26 mouse cellular contexts compared by ENCODE assay signal in the genomic region with DNA sequence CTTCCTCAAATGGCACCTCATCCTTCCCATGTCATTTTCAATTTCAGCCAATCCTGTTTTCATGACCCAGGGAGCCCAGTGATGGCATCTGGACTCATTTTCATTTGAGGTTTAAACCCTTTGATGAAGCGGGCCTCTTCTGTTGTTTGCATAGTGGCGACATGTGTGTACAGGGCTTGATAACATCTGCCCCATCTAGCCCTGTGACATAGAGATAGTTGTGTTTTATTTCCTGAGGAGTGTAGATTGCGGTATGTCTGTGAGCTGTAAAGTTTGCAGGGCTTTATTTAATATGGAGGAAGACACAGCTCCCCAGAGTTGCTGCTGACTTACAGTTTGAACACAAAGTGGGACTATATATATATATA.
DNase-seq lines count a peak whose midpoint lies in the region; ATAC-seq and TF ChIP-seq lines count a peak whose summit lies in the region.
"Had no signal": no experiment of that assay in that cellular context is flagged by ENCODE, and none has a peak within 500 bp of the region (broad histone marks: within the 10 kb centered on the region; RNA-seq: fewer than 3 reads in every experiment).

No protein-coding gene starts in this region.

- WGBS in midbrain, embryonic 10.5 days: 55% methylated on average over 3 of the region's 3 CpGs
- 53% methylated on average over 3 of the region's 3 CpGs for WGBS in midbrain, postnatal 0 days
- 39% methylated on average over 3 of the region's 3 CpGs for WGBS in hindbrain, embryonic 12.5 days
- 42% methylated on average over 3 of the region's 3 CpGs for WGBS in midbrain, embryonic 16.5 days

- no peaks in the 10 kb centered on the region for H3K9me3 ChIP-seq in midbrain, embryonic 10.5 days (replicated peaks)
- no peaks in the 10 kb centered on the region for H3K9me3 ChIP-seq in midbrain, postnatal 0 days (ENCODE audit: low read length)
- H3K9me3 ChIP-seq in hindbrain, embryonic 12.5 days (replicated peaks): no peaks in the 10 kb centered on the region
- H3K9me3 ChIP-seq in midbrain, embryonic 16.5 days (replicated peaks; ENCODE audit: control insufficient read depth, low read length, poor library complexity, severe bottlenecking): no peaks in the 10 kb centered on the region
- H3K9me3 ChIP-seq: embryonic facial prominence, embryonic 13.5 days; forebrain, embryonic 15.5 days; limb, embryonic 10.5 days had no signal

- H3K27ac ChIP-seq in midbrain, embryonic 10.5 days (replicated peaks): peak overlapping the region; percentile 79
- H3K27ac ChIP-seq in midbrain, postnatal 0 days (ENCODE audit: low read depth, low read length): no peak overlapping the region
- peak overlapping the region; percentile 87 for H3K27ac ChIP-seq in hindbrain, embryonic 12.5 days
- H3K27ac ChIP-seq in midbrain, embryonic 16.5 days (ENCODE audit: low read length): peak overlapping the region; percentile 61
- H3K27ac ChIP-seq: embryonic facial prominence, embryonic 13.5 days; limb, embryonic 10.5 days; macrophage had no signal

- peaks cover 25% of the 10 kb centered on the region for H3K4me1 ChIP-seq in midbrain, embryonic 10.5 days
- 0 out of 2 replicates have a peak, but pooled peaks cover 7% of the 10 kb centered on the region for H3K4me1 ChIP-seq in midbrain, postnatal 0 days (ENCODE audit: insufficient read depth, low read length)
- peaks cover 20% of the 10 kb centered on the region for H3K4me1 ChIP-seq in hindbrain, embryonic 12.5 days
- peaks cover 19% of the 10 kb centered on the region for H3K4me1 ChIP-seq in midbrain, embryonic 16.5 days (ENCODE audit: control insufficient read depth, insufficient read depth, low read length)

- no peak for ATAC-seq in midbrain, postnatal 0 days (ENCODE audit: low FRiP score)
- peak; percentile 62 for ATAC-seq in hindbrain, embryonic 12.5 days (ENCODE audit: low FRiP score)
- 0 out of 2 replicates have a peak, but pooled peaks have one; percentile 44 for ATAC-seq in megakaryocyte progenitor cell, adult 5-6 weeks (replicated peaks; ENCODE audit: poor library complexity)
- no peak for ATAC-seq in midbrain, embryonic 16.5 days
- ATAC-seq: intestine, postnatal 0 days had no signal

- H3K4me2 ChIP-seq in midbrain, postnatal 0 days (ENCODE audit: low read depth, low read length, poor library complexity, severe bottlenecking): no peak overlapping the region
- H3K4me2 ChIP-seq in hindbrain, embryonic 12.5 days (replicated peaks): peak overlapping the region; percentile 38
- H3K4me2 ChIP-seq in midbrain, embryonic 16.5 days (ENCODE audit: low read length): no peak overlapping the region
- H3K4me2 ChIP-seq: embryonic facial prominence, embryonic 13.5 days; heart, embryonic 12.5 days had no signal

- no peak overlapping the region for H3K9ac ChIP-seq in midbrain, postnatal 0 days (replicated peaks; ENCODE audit: low read length, poor library complexity, severe bottlenecking)
- H3K9ac ChIP-seq in hindbrain, embryonic 12.5 days: peak overlapping the region; percentile 45; the same call in 1 of the 2 replicates
- H3K9ac ChIP-seq in midbrain, embryonic 16.5 days (ENCODE audit: low read depth, low read length): no peak overlapping the region; the same call in 1 of the 2 replicates
- H3K9ac ChIP-seq: embryonic facial prominence, embryonic 13.5 days; forebrain, embryonic 15.5 days; heart, embryonic 12.5 days had no signal

- H3K4me3 ChIP-seq in midbrain, embryonic 10.5 days: no peak overlapping the region
- H3K4me3 ChIP-seq in midbrain, postnatal 0 days (ENCODE audit: low read depth, low read length): no peak overlapping the region
- H3K4me3 ChIP-seq in hindbrain, embryonic 12.5 days: no peak overlapping the region
- H3K4me3 ChIP-seq in midbrain, embryonic 16.5 days (ENCODE audit: low read depth, low read length): no peak overlapping the region
- H3K4me3 ChIP-seq: embryonic facial prominence, embryonic 13.5 days; erythroblast, embryonic 14.5 days; forebrain, embryonic 15.5 days; heart, embryonic 12.5 days; limb, embryonic 10.5 days had no signal

- H3K27me3 ChIP-seq in midbrain, embryonic 10.5 days (ENCODE audit: low read depth, poor library complexity, severe bottlenecking): no peaks in the 10 kb centered on the region
- H3K27me3 ChIP-seq in midbrain, postnatal 0 days (ENCODE audit: insufficient read depth, low read length): no peaks in the 10 kb centered on the region
- H3K27me3 ChIP-seq in hindbrain, embryonic 12.5 days: no peaks in the 10 kb centered on the region
- no peaks in the 10 kb centered on the region for H3K27me3 ChIP-seq in midbrain, embryonic 16.5 days (ENCODE audit: control insufficient read depth, insufficient read depth, low read depth, low read length)
- H3K27me3 ChIP-seq: CH12.LX; embryonic facial prominence, embryonic 13.5 days; forebrain, embryonic 15.5 days; Patski had no signal

- DNase-seq in midbrain, embryonic 10.5 days (ENCODE audit: low spot score): no peak
- DNase-seq in midbrain, postnatal 0 days (ENCODE audit: low spot score): no peak
- no peak for DNase-seq in urinary bladder, postnatal 25 days (ENCODE audit: low spot score)
- no peak for DNase-seq in thymus, postnatal 0 days (ENCODE audit: low spot score)
- no peak for DNase-seq in kidney, adult 9 months
- DNase-seq: adrenal gland, adult 8-10 months; B cell, adult 2 months; cerebellum, adult 11-12 months; gastrocnemius, postnatal 14 days; heart, adult 18-20 months; heart, postnatal 10 days; thymus, adult 18-20 months; thymus, postnatal 4 days had no signal

- TF ChIP-seq CTCF in midbrain, postnatal 0 days (IDR thresholded peaks at IDR 0.05): no peak

- no peaks in the 10 kb centered on the region for H3K36me3 ChIP-seq in midbrain, embryonic 10.5 days
- H3K36me3 ChIP-seq in midbrain, postnatal 0 days (ENCODE audit: insufficient read depth, low read length): no peaks in the 10 kb centered on the region
- H3K36me3 ChIP-seq in hindbrain, embryonic 12.5 days: no peaks in the 10 kb centered on the region
- no peaks in the 10 kb centered on the region for H3K36me3 ChIP-seq in midbrain, embryonic 16.5 days (ENCODE audit: control insufficient read depth, insufficient read depth, low read length)
- H3K36me3 ChIP-seq: embryonic facial prominence, embryonic 13.5 days; forebrain, embryonic 15.5 days; G1E; heart, embryonic 12.5 days; limb, embryonic 10.5 days had no signal

Comparison
In these comparisons a context has a peak if more than half of its experiments do, and no peak if none do; other contexts are left out.
1. ATAC-seq: peak in hindbrain, embryonic 12.5 days (single experiment) and megakaryocyte progenitor cell, adult 5-6 weeks (single experiment); none in midbrain, postnatal 0 days (single experiment) and midbrain, embryonic 16.5 days (single experiment).